Mouse (Mus musculus): Measurements from ENCODE around the gene Ankrd24.
"Not testable (repeated sequence)": the region's sequence is repeated elsewhere in the genome, so short reads cannot be mapped to it uniquely, and the experiment has no call there.

Ankrd24 gene

GRCm38 (mm10) chr10:81605666-81605973 lies 22.7 kb upstream of the Ankrd24 start:
- DNase-seq (ENCODE audit: low read depth, low spot score), result no peak

- peak; percentile 95 for DNase-seq (ENCODE audit: low read depth, low spot score)
Measured at GRCm38 (mm10) chr10:81605974-81606751, 22.2 kb upstream of the Ankrd24 start, which contains the start of gene BC025920. Gene BC025920, plus strand, starts transcription at chr10:81606270.

- DNase-seq (ENCODE audit: low read depth, low spot score), result no peak
Measured at GRCm38 (mm10) chr10:81608308-81608707, 20.0 kb upstream of the Ankrd24 start.

GRCm38 (mm10) chr10:81612779-81613178 lies 15.6 kb upstream of the Ankrd24 start:
- no peak for DNase-seq (ENCODE audit: low read depth, low spot score)

- no peak for DNase-seq (ENCODE audit: low read depth, low spot score)
Measured at GRCm38 (mm10) chr10:81615486-81615885, 12.9 kb upstream of the Ankrd24 start.

GRCm38 (mm10) chr10:81619976-81620375 lies 8.4 kb upstream of the Ankrd24 start:
- no peak for DNase-seq (ENCODE audit: low read depth, low spot score)

GRCm38 (mm10) chr10:81620786-81621185 lies 7.6 kb upstream of the Ankrd24 start:
- DNase-seq (ENCODE audit: low read depth, low spot score), result no peak

GRCm38 (mm10) chr10:81623441-81623840 lies 4.9 kb upstream of the Ankrd24 start:
- no peak for DNase-seq (ENCODE audit: low read depth, low spot score)

GRCm38 (mm10) chr10:81626101-81626993 lies 2.0 kb upstream of the Ankrd24 start:
- no peak for DNase-seq (ENCODE audit: low read depth, low spot score)

- DNase-seq (ENCODE audit: low read depth, low spot score), result peak; percentile 92
Measured at GRCm38 (mm10) chr10:81626994-81627835, 1.1 kb upstream of the Ankrd24 start, which contains the start of gene Sirt6. Gene Sirt6, minus strand, starts transcription at chr10:81627797.

- DNase-seq (ENCODE audit: low read depth, low spot score), result no peak
Measured at GRCm38 (mm10) chr10:81627836-81628220, 512 bp upstream of the Ankrd24 start.

- DNase-seq (ENCODE audit: low read depth, low spot score), result peak; percentile 60
Measured at GRCm38 (mm10) chr10:81633253-81634099, 5.1 kb downstream of the Ankrd24 start.

- DNase-seq (ENCODE audit: low read depth, low spot score), result no peak
Measured at GRCm38 (mm10) chr10:81636338-81636737, 8.0 kb downstream of the Ankrd24 start.

GRCm38 (mm10) chr10:81638101-81638500 lies 9.8 kb downstream of the Ankrd24 start:
- DNase-seq (ENCODE audit: low read depth, low spot score), result no peak

- not testable (repeated sequence) for DNase-seq (ENCODE audit: low read depth, low spot score)
Measured at GRCm38 (mm10) chr10:81640825-81641224, 12.5 kb downstream of the Ankrd24 start.

GRCm38 (mm10) chr10:81641566-81641965 lies 13.2 kb downstream of the Ankrd24 start:
- DNase-seq (ENCODE audit: low read depth, low spot score), result no peak

GRCm38 (mm10) chr10:81641978-81642647 lies 13.8 kb downstream of the Ankrd24 start:
- DNase-seq (ENCODE audit: low read depth, low spot score), result no peak

- no peak for DNase-seq (ENCODE audit: low read depth, low spot score)
Measured at GRCm38 (mm10) chr10:81642648-81643448, 14.5 kb downstream of the Ankrd24 start.

GRCm38 (mm10) chr10:81643449-81644055 lies 15.2 kb downstream of the Ankrd24 start:
- DNase-seq (ENCODE audit: low read depth, low spot score), result peak; percentile 85
